Mouse (Mus musculus): ENCODE results near the gene Tulp3.

GRCm38 (mm10) chr6:128295876-128296749 is 59.5 kb downstream of the Tulp3 start:
- TF ChIP-seq CTCF (IDR thresholded peaks at IDR 0.05; ENCODE audit: insufficient read depth, low read depth, low read length): no peak
- TF ChIP-seq POLR2A (IDR thresholded peaks at IDR 0.05; ENCODE audit: insufficient read depth, low read depth, low read length): no peak

Data from olfactory bulb, adult 2 months (tissue).